Mouse (Mus musculus) heart, embryonic 14.5 days (tissue): ENCODE results near the gene Akap9. TPM values are rescaled to one million over a fixed set of nuclear protein-coding genes. Genes with fewer than 3 reads are reported as not detected.
A peak's percentile ranks its signal among the peaks of the same experiment; 100 is the strongest.

Experiments
- ATAC-seq: fragments of 200-750 bp; cut with Nextera tagmentation; 2 replicates; pipeline ENCODE4 v1.8.0; 2017; ENCODE audit warnings: low read depth, moderate TSS enrichment; ENCODE audit not compliant: insufficient number of reproducible peaks, insufficient read depth, low FRiP score
- H3K27ac ChIP-seq, 2 experiments: fragments of 200-500 bp in 1 of 2; fragments of 300-500 bp in 1 of 2; sonication (generic) in 1 of 2; replicated peaks in 1 of 2; 2 replicates each; pipeline ENCODE4 v1.5.1; 2012 to 2014; ENCODE audit warnings: low read depth in 2 of 2, low read length in 2 of 2, control low read depth in 1 of 2, mild to moderate bottlenecking in 1 of 2, mixed read lengths in 1 of 2; ENCODE audit not compliant: control insufficient read depth in 1 of 2, insufficient read depth in 1 of 2
- H3K27me3 ChIP-seq: fragments of 300-500 bp; sonication (generic); 2 replicates; pipeline ENCODE4 v1.6.1; 2014; ENCODE audit warnings: mild to moderate bottlenecking, low read length, control low read depth; ENCODE audit not compliant: control insufficient read depth, insufficient read depth
- H3K36me3 ChIP-seq: fragments of 300-500 bp; sonication (generic); 2 replicates; pipeline ENCODE4 v1.6.1; 2014; ENCODE audit warnings: mild to moderate bottlenecking, control low read depth, low read length, mixed read lengths; ENCODE audit not compliant: control insufficient read depth, insufficient read depth
- H3K4me1 ChIP-seq, 2 experiments: fragments of 200-500 bp in 1 of 2; fragments of 300-500 bp in 1 of 2; sonication (generic) in 1 of 2; 2 replicates each; pipeline ENCODE4 v1.6.1; 2012 to 2014; ENCODE audit warnings: low read length in 2 of 2, control low read depth in 1 of 2, mixed read lengths in 1 of 2; ENCODE audit not compliant: control insufficient read depth in 2 of 2, insufficient read depth in 2 of 2
- H3K4me2 ChIP-seq: fragments of 300-500 bp; sonication (generic); 2 replicates; pipeline ENCODE4 v1.6.1; 2014; ENCODE audit warnings: mild to moderate bottlenecking, low read length
- H3K4me3 ChIP-seq, 2 experiments: fragments of 200-500 bp in 1 of 2; fragments of 300-500 bp in 1 of 2; sonication (generic) in 1 of 2; 2 replicates each; pipeline ENCODE4 v1.5.1; 2012 to 2014; ENCODE audit warnings: low read length in 2 of 2, mild to moderate bottlenecking in 2 of 2, control low read depth in 1 of 2, low read depth in 1 of 2, moderate library complexity in 1 of 2; ENCODE audit not compliant: control insufficient read depth in 1 of 2, insufficient read depth in 1 of 2
- H3K9ac ChIP-seq: fragments of 300-500 bp; sonication (generic); 2 replicates; pipeline ENCODE4 v1.6.1; 2014; ENCODE audit warnings: mild to moderate bottlenecking, low read length
- H3K9me3 ChIP-seq: fragments of 300-500 bp; sonication (generic); 2 replicates; pipeline ENCODE4 v1.6.1; 2016; ENCODE audit warnings: low read length, control low read depth; ENCODE audit not compliant: control insufficient read depth
- WGBS: fragments of 180-500 bp; shearing (Covaris S2); extraction: QIAGEN DNeasy Blood & Tissue Kit; methylation state at CpG from one replicate; pipeline ENCODE4 v1.1.7; 2014; 5-methylcytosine and 5-hydroxymethylcytosine counted together
- polyA plus RNA-seq: library from polyadenylated mRNA; unstranded; fragments of >200 nt; fragmentation: Nextera tagmentation; extraction: Ambion mirVana; gene quantifications from 2 replicates; pipeline ENCODE4 v1.2.1, GENCODE M21; 2014

Akap9 gene
- polyA plus RNA-seq, 1 experiment from 2014 or later, result 104 TPM

- ATAC-seq, result no peak
- no peak overlapping the region for H3K27ac ChIP-seq
- H3K9ac ChIP-seq, result no peak overlapping the region
- H3K4me1 ChIP-seq, result no peaks in the 10 kb centered on the region
- no peaks in the 10 kb centered on the region for H3K27me3 ChIP-seq
- peaks cover 96% of the 10 kb centered on the region for H3K36me3 ChIP-seq
- 74% methylated on average over 2 of the region's 2 CpGs for WGBS
- no peak overlapping the region for H3K4me2 ChIP-seq
- H3K4me3 ChIP-seq, result no peak overlapping the region
- H3K9me3 ChIP-seq, result no peaks in the 10 kb centered on the region
Observed at GRCm38 (mm10) chr5:4081513-4081912, 153.7 kb downstream of the Akap9 start.

DNA sequence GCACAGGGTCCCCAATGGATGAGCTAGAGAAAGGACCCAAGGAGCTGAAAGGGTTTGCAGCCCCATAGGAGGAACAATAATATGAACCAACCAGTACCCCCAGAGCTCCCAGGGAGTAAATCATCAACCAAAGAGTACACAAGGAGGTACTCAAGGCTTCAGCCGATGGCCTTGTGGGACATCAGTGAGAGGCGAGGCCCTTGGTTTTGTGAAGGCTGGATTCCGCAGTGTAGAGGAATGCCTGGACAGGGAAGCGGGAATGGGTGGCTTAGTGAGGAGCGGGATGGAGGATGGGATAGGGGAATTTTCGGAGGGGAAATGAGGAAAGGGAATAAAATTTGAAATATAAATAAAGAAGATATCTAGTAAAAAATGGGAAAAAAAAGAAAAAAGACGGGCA lies 157.1 kb downstream of the Akap9 start:
- Histone ChIP-seq H3K27me3 (no peaks in the 10 kb centered on the region), H3K27ac (no peak overlapping the region), H3K4me3 (no peak overlapping the region), H3K9me3 (no peaks in the 10 kb centered on the region), H3K36me3 (peaks cover 96% of the 10 kb centered on the region), H3K4me1 (no peaks in the 10 kb centered on the region), H3K4me2 (no peak overlapping the region), H3K9ac (no peak overlapping the region)
- 92% methylated on average over 7 of the region's 7 CpGs for WGBS
- ATAC-seq, result no peak

DNA sequence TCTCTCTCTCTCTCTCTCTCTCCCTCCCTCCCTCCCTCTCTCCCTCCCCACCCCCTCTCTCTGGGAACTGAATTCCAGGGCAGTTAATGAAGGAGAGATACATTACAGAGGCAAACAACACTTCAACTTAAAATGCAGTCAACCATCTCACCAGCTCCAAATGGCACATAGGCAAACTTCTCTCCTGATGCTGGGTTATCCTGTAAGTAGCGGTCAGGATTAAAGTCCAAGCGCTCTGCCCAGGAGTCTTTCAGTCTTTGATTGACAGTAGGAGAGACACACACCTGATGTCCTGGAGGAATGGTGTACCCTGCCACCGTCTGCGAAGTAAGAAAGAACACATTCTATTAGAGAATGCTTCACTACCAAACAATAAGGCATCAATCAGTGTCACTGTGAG lies 158.5 kb downstream of the Akap9 start:
- WGBS, result 91% methylated on average over 4 of the region's 4 CpGs
- Histone ChIP-seq H3K4me2 (no peak overlapping the region), H3K27me3 (no peaks in the 10 kb centered on the region), H3K9ac (no peak overlapping the region), H3K9me3 (no peaks in the 10 kb centered on the region), H3K27ac (no peak overlapping the region), H3K4me3 (no peak overlapping the region), H3K36me3 (peaks cover 94% of the 10 kb centered on the region), H3K4me1 (no peaks in the 10 kb centered on the region)
- no peak for ATAC-seq

DNA sequence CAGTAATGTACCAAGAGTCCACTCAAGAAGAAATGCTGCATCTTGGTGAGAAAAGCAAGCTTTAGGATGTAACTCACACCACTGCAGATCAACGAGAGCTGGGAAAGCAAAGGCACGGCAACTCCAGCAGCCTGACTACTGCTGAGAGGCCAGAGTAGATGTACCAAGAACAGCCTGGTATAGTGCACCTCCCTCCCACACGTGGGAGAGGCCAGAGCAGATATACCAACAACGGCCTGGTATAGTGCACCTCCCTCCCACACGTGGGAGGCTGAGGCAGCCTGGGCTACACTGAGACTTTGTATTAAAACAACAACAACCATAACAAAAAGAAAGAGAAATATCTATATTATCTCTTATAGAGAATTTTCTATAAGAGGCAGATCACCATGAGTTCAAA lies 160.3 kb downstream of the Akap9 start:
- Histone ChIP-seq H3K4me3 (no peak overlapping the region), H3K9ac (no peak overlapping the region), H3K36me3 (peaks cover 88% of the 10 kb centered on the region), H3K27ac (no peak overlapping the region), H3K9me3 (no peaks in the 10 kb centered on the region), H3K4me2 (no peak overlapping the region), H3K4me1 (no peaks in the 10 kb centered on the region), H3K27me3 (no peaks in the 10 kb centered on the region)
- WGBS, result 86% methylated on average over 5 of the region's 5 CpGs
- no peak for ATAC-seq

DNA sequence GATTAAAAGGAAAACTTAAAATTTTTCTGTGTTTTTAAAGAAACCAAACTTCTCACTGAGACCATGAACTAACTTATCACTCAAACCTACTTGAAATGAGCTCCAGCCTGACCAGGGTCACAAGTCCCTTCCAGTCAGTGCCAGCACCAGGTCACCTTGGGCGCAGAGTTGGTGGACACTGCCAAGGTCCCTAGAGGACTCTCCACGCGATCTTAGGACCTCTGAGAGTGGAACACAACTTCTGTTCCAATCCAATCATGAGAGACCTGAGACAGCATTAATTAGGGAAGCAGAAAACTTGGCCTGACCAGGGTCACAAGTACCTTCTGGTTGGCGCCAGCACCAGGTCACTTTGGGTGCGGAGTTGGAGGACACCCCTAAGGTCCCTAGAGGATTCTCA lies 166.6 kb downstream of the Akap9 start:
- H3K27ac ChIP-seq, result no peak overlapping the region
- no peak overlapping the region for H3K9ac ChIP-seq
- peaks cover 52% of the 10 kb centered on the region for H3K36me3 ChIP-seq
- H3K9me3 ChIP-seq, result no peaks in the 10 kb centered on the region
- 92% methylated on average over 5 of the region's 5 CpGs for WGBS
- H3K27me3 ChIP-seq, result no peaks in the 10 kb centered on the region
- no peak overlapping the region for H3K4me3 ChIP-seq
- no peak for ATAC-seq
- no peak overlapping the region for H3K4me2 ChIP-seq
- no peaks in the 10 kb centered on the region for H3K4me1 ChIP-seq

- no peak overlapping the region for H3K27ac ChIP-seq
- 94% methylated on average over 4 of the region's 4 CpGs for WGBS
- no peaks in the 10 kb centered on the region for H3K9me3 ChIP-seq
- H3K27me3 ChIP-seq, result no peaks in the 10 kb centered on the region
- no peak overlapping the region for H3K4me2 ChIP-seq
- H3K9ac ChIP-seq, result no peak overlapping the region
- H3K4me1 ChIP-seq, result peaks cover 0 to 8% of the 10 kb centered on the region in 2 experiments; a peak in 1 of 4 replicates
- no peak overlapping the region for H3K4me3 ChIP-seq
- peaks cover 41% of the 10 kb centered on the region for H3K36me3 ChIP-seq
- ATAC-seq, result no peak
Observed at GRCm38 (mm10) chr5:4101031-4101430, 173.2 kb downstream of the Akap9 start.

GRCm38 (mm10) chr5:4101770-4102169 lies 173.9 kb downstream of the Akap9 start:
- Histone ChIP-seq H3K4me3 (no peak overlapping the region), H3K36me3 (peaks cover 41% of the 10 kb centered on the region), H3K27me3 (no peaks in the 10 kb centered on the region), H3K4me1 (peaks cover 0 to 8% of the 10 kb centered on the region in 2 experiments; a peak in 1 of 4 replicates), H3K9ac (no peak overlapping the region), H3K27ac (no peak overlapping the region), H3K9me3 (no peaks in the 10 kb centered on the region), H3K4me2 (no peak overlapping the region)
- WGBS, result 90% methylated on average over 2 of the region's 2 CpGs
- ATAC-seq, result no peak

GRCm38 (mm10) chr5:4103626-4104340 lies 175.9 kb downstream of the Akap9 start:
- no peaks in the 10 kb centered on the region for H3K27me3 ChIP-seq
- H3K4me1 ChIP-seq, result peaks cover 0 to 8% of the 10 kb centered on the region in 2 experiments; a peak in 1 of 4 replicates
- 1% methylated on average over 41 of the region's 41 CpGs for WGBS
- peaks cover 39% of the 10 kb centered on the region for H3K36me3 ChIP-seq
- peak overlapping the region; percentile 85 for H3K4me2 ChIP-seq
- peak overlapping the region; percentile 88 for H3K9ac ChIP-seq
- H3K9me3 ChIP-seq, result no peaks in the 10 kb centered on the region
- peak overlapping the region; percentile 92 to 94 for H3K27ac ChIP-seq
- H3K4me3 ChIP-seq, result peak overlapping the region; percentile 58 to 95
- peak; percentile 45 for ATAC-seq
